Mouse (Mus musculus) cortical plate, adult 2 months (tissue): ENCODE measurements at regions not wholly inside any gene's neighbourhood (a gene's known extent, or its start where the extent isn't known, plus 50 kb on each side); places are given as distances from the start of the nearest gene placed in this dataset.

ENCODE experiments used
- H3K27ac ChIP-seq: fragments of 200-500 bp; 2 replicates; pipeline ENCODE4 v1.5.1; 2012; ENCODE audit warnings: low read length, control low read depth, inconsistent platforms; ENCODE audit not compliant: insufficient read depth
- H3K4me1 ChIP-seq: fragments of 200-500 bp; 2 replicates; pipeline ENCODE4 v1.6.1; 2011; ENCODE audit warnings: low read length; ENCODE audit not compliant: control insufficient read depth, insufficient read depth
- H3K4me3 ChIP-seq: fragments of 200-500 bp; 2 replicates; pipeline ENCODE4 v1.5.1; 2011; ENCODE audit warnings: mild to moderate bottlenecking, low read length, control low read depth; ENCODE audit not compliant: insufficient read depth
- CTCF ChIP-seq: fragments of 200-500 bp; IDR thresholded peaks from 2 replicates; pipeline ENCODE4 v1.5.1; 2011; ENCODE audit warnings: mild to moderate bottlenecking, control low read depth, low read length; ENCODE audit not compliant: insufficient read depth; ENCODE audit errors: extremely low read depth
- POLR2A ChIP-seq: fragments of 200-500 bp; IDR thresholded peaks from 2 replicates; pipeline ENCODE4 v1.6.1; 2011; ENCODE audit warnings: mild to moderate bottlenecking, low read length, control low read depth; ENCODE audit not compliant: insufficient read depth; ENCODE audit errors: extremely low read depth

- Histone ChIP-seq H3K4me1 (peaks cover 11% of the 10 kb centered on the region), H3K27ac (no peak overlapping the region), H3K4me3 (no peak overlapping the region)
- TF ChIP-seq POLR2A (no peak), CTCF (no peak)
Measured at GRCm38 (mm10) chr10:84054551-84055336, 332.1 kb downstream of the 1500009L16Rik start.

GRCm38 (mm10) chr10:84055402-84056167, 332.9 kb downstream of the 1500009L16Rik start:
- Histone ChIP-seq H3K4me3 (no peak overlapping the region), H3K27ac (no peak overlapping the region), H3K4me1 (peaks cover 12% of the 10 kb centered on the region)
- TF ChIP-seq POLR2A (no peak), CTCF (no peak)

GRCm38 (mm10) chr10:84056323-84057169, 333.9 kb downstream of the 1500009L16Rik start:
- TF ChIP-seq POLR2A = no peak
- TF ChIP-seq CTCF = no peak
- peaks cover 14% of the 10 kb centered on the region for H3K4me1 ChIP-seq
- H3K27ac ChIP-seq = no peak overlapping the region
- no peak overlapping the region for H3K4me3 ChIP-seq

- no peak for TF ChIP-seq CTCF
- TF ChIP-seq POLR2A = no peak
- Histone ChIP-seq H3K4me1 (peaks cover 14% of the 10 kb centered on the region), H3K27ac (no peak overlapping the region), H3K4me3 (no peak overlapping the region)
Measured at GRCm38 (mm10) chr10:84058301-84058700, 335.6 kb downstream of the 1500009L16Rik start.

GRCm38 (mm10) chr10:84059646-84060491, 337.2 kb downstream of the 1500009L16Rik start:
- H3K4me1 ChIP-seq = peaks cover 13% of the 10 kb centered on the region
- no peak for TF ChIP-seq POLR2A
- TF ChIP-seq CTCF = no peak
- no peak overlapping the region for H3K4me3 ChIP-seq
- H3K27ac ChIP-seq = no peak overlapping the region

- peaks cover 7% of the 10 kb centered on the region for H3K4me1 ChIP-seq
- TF ChIP-seq POLR2A (no peak), CTCF (no peak)
Measured at GRCm38 (mm10) chr10:84060492-84061218, 338.0 kb downstream of the 1500009L16Rik start.

GRCm38 (mm10) chr10:84067052-84067650, 344.5 kb downstream of the 1500009L16Rik start:
- no peak overlapping the region for H3K4me3 ChIP-seq
- H3K27ac ChIP-seq = no peak overlapping the region
- no peaks in the 10 kb centered on the region for H3K4me1 ChIP-seq
- TF ChIP-seq CTCF (no peak), POLR2A (no peak)

More at GRCm38 (mm10) chr10:84060492-84061218, 338.0 kb downstream of the 1500009L16Rik start:
- no peak overlapping the region for H3K27ac ChIP-seq
- no peak overlapping the region for H3K4me3 ChIP-seq

GRCm38 (mm10) chr10:84069806-84070205, 347.1 kb downstream of the 1500009L16Rik start:
- Histone ChIP-seq H3K4me1 (no peaks in the 10 kb centered on the region), H3K4me3 (no peak overlapping the region), H3K27ac (no peak overlapping the region)
- TF ChIP-seq CTCF = no peak
- no peak for TF ChIP-seq POLR2A
